Mouse (Mus musculus) spleen, embryonic (tissue): ENCODE measurements around the gene Olfr1093.

Source experiments
- CTCF ChIA-PET: fragments of 350-600 bp; sonication (Branson Sonifier 250); formaldehyde crosslinking; loops from one replicate; lab custom pipeline; 2022; lab: Charles Lee

Gene Olfr1093

GRCm38 (mm10) chr2:86782179-86782578 lies at the start of gene Olfr1093:
Olfr1093 (plus strand) TSS chr2:86782479.
- CTCF ChIA-PET, result no interaction called here

GRCm38 (mm10) chr2:86733601-86734000 lies 48.7 kb upstream of the Olfr1093 start, which contains the start of gene Olfr1089:
Olfr1089 (minus strand) TSS chr2:86733701.
- CTCF ChIA-PET, result no interaction called here

- CTCF ChIA-PET, result no interaction called here
These were observed 23.4 kb upstream of the Olfr1093 start, which contains the start of gene Olfr1090 for GRCm38 (mm10) chr2:86758893-86759292. Olfr1090 (minus strand) TSS chr2:86758993.

GRCm38 (mm10) chr2:86761050-86761449 lies 21.2 kb upstream of the Olfr1093 start:
- CTCF ChIA-PET, result no interaction called here

- CTCF ChIA-PET, result no interaction called here
These were observed 27.6 kb downstream of the Olfr1093 start, which contains the start of gene Olfr141 for GRCm38 (mm10) chr2:86809918-86810317. Olfr141 (minus strand) TSS chr2:86810018.

GRCm38 (mm10) chr2:86824363-86824762 lies 42.1 kb downstream of the Olfr1093 start, which contains the start of gene Olfr1094:
Olfr1094 (plus strand) TSS chr2:86824663.
- CTCF ChIA-PET, result no interaction called here
